Mouse (Mus musculus) lung, embryonic 14.5 days (tissue): ENCODE measurements around the gene Kng1. TPM values are rescaled to one million over a fixed set of nuclear protein-coding genes. Genes with fewer than 3 reads are reported as not detected.
A peak's percentile ranks its signal among the peaks of the same experiment; 100 is the strongest.
"Not testable (repeated sequence)": the region's sequence is repeated elsewhere in the genome, so short reads cannot be mapped to it uniquely, and the experiment has no call there.

Source experiments
- ATAC-seq: fragments of 200-750 bp; cut with Nextera tagmentation; 2 replicates; pipeline ENCODE4 v1.8.0; 2017; ENCODE audit warnings: mild to moderate bottlenecking, moderate TSS enrichment, moderate library complexity; ENCODE audit not compliant: insufficient read depth
- DNase-seq: peaks from one replicate; pipeline ENCODE4 v3.0.0-alpha.2; 2015
- H3K27ac ChIP-seq: fragments of 300-500 bp; sonication (generic); 2 replicates; pipeline ENCODE4 v1.5.1; 2014; ENCODE audit warnings: low read depth, mild to moderate bottlenecking, moderate library complexity
- H3K27me3 ChIP-seq: fragments of 300-500 bp; sonication (generic); 2 replicates; pipeline ENCODE4 v1.6.1; 2014; ENCODE audit warnings: low read length, control low read depth; ENCODE audit not compliant: insufficient read depth
- H3K36me3 ChIP-seq: fragments of 300-500 bp; sonication (generic); 2 replicates; pipeline ENCODE4 v1.6.1; 2014; ENCODE audit warnings: control low read depth; ENCODE audit not compliant: insufficient read depth
- H3K4me1 ChIP-seq: fragments of 300-500 bp; sonication (generic); 2 replicates; pipeline ENCODE4 v1.6.1; 2014; ENCODE audit warnings: antibody characterized with exemption, control low read depth; ENCODE audit not compliant: insufficient read depth
- H3K4me2 ChIP-seq: fragments of 300-500 bp; sonication (generic); 2 replicates; pipeline ENCODE4 v1.6.1; 2014; ENCODE audit warnings: mild to moderate bottlenecking
- H3K4me3 ChIP-seq: fragments of 300-500 bp; sonication (generic); 2 replicates; pipeline ENCODE4 v1.5.1; 2014; ENCODE audit warnings: low read depth, low read length
- H3K9ac ChIP-seq: fragments of 300-500 bp; sonication (generic); 2 replicates; pipeline ENCODE4 v1.6.1; 2014
- H3K9me3 ChIP-seq: fragments of 300-500 bp; sonication (generic); 2 replicates; pipeline ENCODE4 v1.6.1; 2016; ENCODE audit warnings: low read depth, low read length, control low read depth
- CTCF ChIP-seq: IDR thresholded peaks from 2 replicates; pipeline ENCODE4 v1.5.1; 2016; ENCODE audit warnings: antibody characterized with exemption, low read depth
- WGBS: fragments of 180-500 bp; shearing (Covaris S2); extraction: QIAGEN DNeasy Blood & Tissue Kit; methylation state at CpG from one replicate; pipeline ENCODE4 v1.1.7; 2014; 5-methylcytosine and 5-hydroxymethylcytosine counted together
- polyA plus RNA-seq: library from polyadenylated mRNA; unstranded; fragments of >200 nt; fragmentation: Nextera tagmentation; extraction: Ambion mirVana; gene quantifications from 2 replicates; pipeline ENCODE4 v1.2.1, GENCODE M21; 2014

Gene Kng1
- polyA plus RNA-seq, 1 experiment from 2014 or later = 0.32 TPM

GRCm38 (mm10) chr16:23030673-23031435 lies 26.8 kb upstream of the Kng1 start:
- no peak for TF ChIP-seq CTCF
- 77% methylated on average over 5 of the region's 5 CpGs for WGBS
- Histone ChIP-seq H3K36me3 (no peaks in the 10 kb centered on the region), H3K9me3 (no peaks in the 10 kb centered on the region), H3K4me2 (no peak overlapping the region), H3K27ac (no peak overlapping the region), H3K4me3 (no peak overlapping the region), H3K4me1 (no peaks in the 10 kb centered on the region), H3K9ac (no peak overlapping the region), H3K27me3 (no peaks in the 10 kb centered on the region)
- ATAC-seq (no peak), DNase-seq (no peak)

GRCm38 (mm10) chr16:23033673-23034072 lies 24.0 kb upstream of the Kng1 start:
- Histone ChIP-seq H3K27me3 (no peaks in the 10 kb centered on the region), H3K27ac (no peak overlapping the region), H3K4me1 (no peaks in the 10 kb centered on the region), H3K4me3 (no peak overlapping the region), H3K36me3 (no peaks in the 10 kb centered on the region), H3K9ac (no peak overlapping the region), H3K4me2 (no peak overlapping the region), H3K9me3 (no peaks in the 10 kb centered on the region)
- DNase-seq = no peak
- 86% methylated on average over 4 of the region's 4 CpGs for WGBS
- no peak for ATAC-seq
- TF ChIP-seq CTCF = no peak

- Histone ChIP-seq H3K9ac (no peak overlapping the region), H3K4me1 (no peaks in the 10 kb centered on the region), H3K4me3 (no peak overlapping the region), H3K27ac (no peak overlapping the region), H3K4me2 (no peak overlapping the region), H3K36me3 (no peaks in the 10 kb centered on the region), H3K9me3 (no peaks in the 10 kb centered on the region), H3K27me3 (no peaks in the 10 kb centered on the region)
- no peak for TF ChIP-seq CTCF
- WGBS = 61% methylated on average over 7 of the region's 7 CpGs
- DNase-seq = no peak
- ATAC-seq = no peak
Measured at GRCm38 (mm10) chr16:23037744-23038143, 19.9 kb upstream of the Kng1 start.

DNA sequence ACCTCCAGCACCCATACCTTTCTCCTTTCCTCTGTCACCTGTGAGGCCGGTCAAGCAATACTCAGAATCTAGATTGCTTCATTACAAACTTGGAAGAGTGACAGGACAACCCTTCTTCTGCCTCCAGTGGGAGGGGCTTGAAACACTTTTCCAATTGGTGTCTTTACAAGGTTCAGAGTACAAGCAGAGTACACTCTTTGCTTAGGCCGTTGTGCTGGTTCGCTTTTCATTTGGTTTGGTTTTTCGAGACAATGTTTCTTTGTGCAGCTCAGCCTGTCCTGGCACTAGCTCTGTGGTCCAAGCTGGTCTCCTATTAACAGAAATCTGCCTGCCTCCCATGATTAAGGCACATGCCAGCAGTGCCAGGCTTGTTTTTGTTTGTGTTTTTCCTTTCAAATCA lies 18.4 kb upstream of the Kng1 start:
- DNase-seq (no peak), ATAC-seq (no peak)
- Histone ChIP-seq H3K9me3 (no peaks in the 10 kb centered on the region), H3K4me1 (no peaks in the 10 kb centered on the region), H3K27me3 (no peaks in the 10 kb centered on the region), H3K4me3 (no peak overlapping the region), H3K4me2 (no peak overlapping the region), H3K36me3 (no peaks in the 10 kb centered on the region), H3K27ac (no peak overlapping the region), H3K9ac (no peak overlapping the region)
- no peak for TF ChIP-seq CTCF
- WGBS = 90% methylated on average over 4 of the region's 4 CpGs

- Histone ChIP-seq H3K9me3 (no peaks in the 10 kb centered on the region), H3K27ac (no peak overlapping the region), H3K9ac (no peak overlapping the region), H3K4me3 (no peak overlapping the region), H3K36me3 (no peaks in the 10 kb centered on the region), H3K4me2 (no peak overlapping the region), H3K4me1 (no peaks in the 10 kb centered on the region), H3K27me3 (no peaks in the 10 kb centered on the region)
- 26% methylated on average over 4 of the region's 4 CpGs for WGBS
- DNase-seq (no peak), ATAC-seq (no peak)
- no peak for TF ChIP-seq CTCF
Measured at GRCm38 (mm10) chr16:23040876-23041275, 16.8 kb upstream of the Kng1 start.

- ATAC-seq = no peak
- H3K27ac ChIP-seq = no peak overlapping the region
- H3K9ac ChIP-seq = no peak overlapping the region
- no peaks in the 10 kb centered on the region for H3K27me3 ChIP-seq
- no peaks in the 10 kb centered on the region for H3K4me1 ChIP-seq
- no peak overlapping the region for H3K4me3 ChIP-seq
- H3K36me3 ChIP-seq = no peaks in the 10 kb centered on the region
- H3K4me2 ChIP-seq = no peak overlapping the region
- peak; percentile 63 for TF ChIP-seq CTCF
- DNase-seq = peak; percentile 66
- no peaks in the 10 kb centered on the region for H3K9me3 ChIP-seq
- 60% methylated on average over 5 of the region's 5 CpGs for WGBS
Measured at GRCm38 (mm10) chr16:23046319-23046718, 11.3 kb upstream of the Kng1 start.

GRCm38 (mm10) chr16:23059630-23060029 lies 2.0 kb downstream of the Kng1 start:
- H3K36me3 ChIP-seq, H3K4me1 ChIP-seq, H3K27ac ChIP-seq, H3K4me2 ChIP-seq, H3K9ac ChIP-seq, H3K4me3 ChIP-seq, DNase-seq, ATAC-seq, H3K9me3 ChIP-seq, H3K27me3 ChIP-seq: not testable (repeated sequence)
- WGBS = 60% methylated on average over 4 of the region's 4 CpGs

DNA sequence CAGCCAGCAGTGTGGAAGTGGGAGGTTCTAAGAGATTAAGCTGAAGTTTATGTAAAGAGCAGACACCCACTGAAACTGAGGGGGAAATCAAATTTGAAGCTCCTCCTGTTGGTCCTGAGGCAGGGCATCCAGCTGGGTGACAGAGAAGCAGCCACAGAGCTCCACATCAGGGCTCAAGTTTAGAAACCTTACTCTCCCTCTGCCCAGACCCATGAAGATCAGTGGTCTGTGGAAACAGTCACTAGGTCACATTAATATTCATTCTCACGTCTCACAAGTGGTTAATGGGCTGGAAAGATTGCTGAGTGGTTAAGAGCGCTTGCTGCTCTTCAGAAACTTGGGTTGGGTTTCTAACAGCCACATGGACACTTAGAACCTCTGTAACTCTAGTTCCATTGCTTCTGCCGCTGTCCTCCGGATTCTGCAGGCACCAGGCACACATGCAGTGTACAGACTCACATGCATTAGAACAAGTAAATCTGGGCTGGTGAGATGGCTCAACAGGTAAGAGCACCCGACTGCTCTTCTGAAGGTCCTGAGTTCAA lies 3.2 kb downstream of the Kng1 start:
- ATAC-seq, H3K27me3 ChIP-seq, DNase-seq, H3K9me3 ChIP-seq, H3K27ac ChIP-seq, H3K4me1 ChIP-seq, H3K4me2 ChIP-seq, H3K36me3 ChIP-seq, H3K4me3 ChIP-seq, H3K9ac ChIP-seq: not testable (repeated sequence)
- 82% methylated on average over 5 of the region's 5 CpGs for WGBS

DNA sequence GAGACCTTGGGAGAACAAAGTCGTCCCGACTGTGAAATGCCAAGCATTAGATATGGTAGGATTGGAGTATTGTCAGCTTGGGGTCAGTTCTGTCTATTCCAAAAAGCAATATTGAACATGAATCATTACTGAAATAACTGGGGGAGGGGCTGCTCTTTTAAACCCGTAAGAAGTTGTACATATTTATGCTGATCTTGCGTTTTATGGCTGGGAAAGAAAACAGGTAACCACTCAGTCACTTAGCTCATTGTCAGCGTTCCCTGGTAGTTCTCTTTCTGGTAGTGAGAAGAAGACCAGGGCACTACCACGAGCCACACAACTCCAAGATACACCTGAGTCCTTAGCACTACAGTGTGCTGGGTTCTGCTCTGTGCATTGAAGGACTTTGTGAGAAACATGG lies 19.9 kb downstream of the Kng1 start:
- ATAC-seq, H3K27ac ChIP-seq, H3K4me3 ChIP-seq, H3K27me3 ChIP-seq, H3K4me1 ChIP-seq, H3K9me3 ChIP-seq, H3K9ac ChIP-seq, DNase-seq, H3K36me3 ChIP-seq, H3K4me2 ChIP-seq: not testable (repeated sequence)
- WGBS = 81% methylated on average over 6 of the region's 6 CpGs

DNA sequence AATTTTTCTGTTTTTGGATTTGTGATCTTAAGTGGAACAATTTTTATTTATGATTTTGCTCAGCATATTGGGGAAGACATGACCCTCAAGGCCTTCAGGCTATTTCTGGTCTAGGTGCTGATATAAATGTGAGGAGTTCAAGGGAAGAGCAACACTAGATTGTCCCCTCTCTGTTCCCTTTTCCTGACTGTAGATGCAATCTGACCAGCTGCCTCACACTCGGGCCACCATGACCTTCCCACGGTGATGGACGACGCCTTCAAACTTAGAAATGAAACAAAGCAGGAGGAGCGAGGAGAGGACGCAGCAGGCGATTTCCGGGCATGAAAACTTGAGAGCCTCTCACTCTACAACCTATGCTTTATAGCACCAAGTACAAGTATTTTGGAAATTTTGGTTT lies 29.5 kb downstream of the Kng1 start:
- not testable (repeated sequence) for H3K27ac ChIP-seq, H3K4me1 ChIP-seq, DNase-seq, H3K9ac ChIP-seq, H3K9me3 ChIP-seq, ATAC-seq, H3K4me2 ChIP-seq, H3K4me3 ChIP-seq, H3K27me3 ChIP-seq, H3K36me3 ChIP-seq
- WGBS = 61% methylated on average over 8 of the region's 8 CpGs
